Mouse (Mus musculus): ENCODE data around the gene Gm21953. TPM values are rescaled to one million over a fixed set of nuclear protein-coding genes. Genes with fewer than 3 reads are reported as not detected.
"Not testable (repeated sequence)": the region's sequence is repeated elsewhere in the genome, so short reads cannot be mapped to it uniquely, and the experiment has no call there.

Gene Gm21953
- total RNA-seq (2017): not detected in 2 replicates

- not testable (repeated sequence) for ATAC-seq (ENCODE audit: extremely low read depth, insufficient number of reproducible peaks, low FRiP score, poor library complexity, severe bottlenecking)
These were observed at the start of gene Gm21953 for GRCm38 (mm10) chr4:42293967-42294366. Gene Gm21953 (plus strand): TSS chr4:42294267.

GRCm38 (mm10) chr4:42255467-42255866 lies 38.6 kb upstream of the Gm21953 start, which contains the start of gene Ccl21b:
Gene Ccl21b (plus strand): TSS chr4:42255767.
- ATAC-seq (ENCODE audit: extremely low read depth, insufficient number of reproducible peaks, low FRiP score, poor library complexity, severe bottlenecking): not testable (repeated sequence)

DNA sequence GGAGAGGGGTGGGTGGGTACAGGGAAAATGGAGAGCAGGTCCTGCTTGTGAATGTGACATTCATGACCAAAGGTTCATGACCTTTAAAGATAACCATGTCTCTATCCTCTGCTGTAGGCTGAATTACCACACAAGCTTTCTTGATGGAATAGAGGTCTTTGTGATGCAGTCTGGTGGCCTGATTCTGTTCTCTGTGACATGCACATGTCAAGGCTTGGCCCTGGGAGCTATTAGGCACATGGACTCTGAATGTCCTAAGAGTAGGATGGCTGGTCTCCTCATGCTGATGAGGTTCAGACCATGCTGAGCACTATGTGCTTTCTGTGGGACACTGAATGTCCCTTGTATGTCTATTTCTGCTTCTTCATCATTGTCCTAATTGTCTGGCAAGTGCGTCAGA lies 24.0 kb downstream of the Gm21953 start, which contains the start of gene Fam205a3:
TSS of gene Fam205a3 (plus strand) at position 301 of the 400 bp plus-strand sequence.
- not testable (repeated sequence) for ATAC-seq (ENCODE audit: extremely low read depth, insufficient number of reproducible peaks, low FRiP score, poor library complexity, severe bottlenecking)

Other genes with a start within 250 kb of the Gm21953 start
- not detected in 2 replicates for gene Gm3893, start 203.1 kb upstream of the Gm21953 start, total RNA-seq (2017)
- not detected in 2 replicates for gene Gm13304, start 179.4 kb upstream of the Gm21953 start, total RNA-seq (2017)
- gene Gm13306, start 140.8 kb upstream of the Gm21953 start, total RNA-seq (2017): not detected in 2 replicates
- gene Gm13305, start 125.7 kb upstream of the Gm21953 start, total RNA-seq (2017): not detected in 2 replicates
- gene Gm10600, start 53.6 kb upstream of the Gm21953 start, total RNA-seq (2017): not detected in 2 replicates
- gene Ccl21b, start 38.5 kb upstream of the Gm21953 start, total RNA-seq (2017): not detected in 2 replicates
- gene Fam205a3, start 24.1 kb downstream of the Gm21953 start, total RNA-seq (2017): not detected in 2 replicates
- not detected in 2 replicates for gene Gm21586, start 145.1 kb downstream of the Gm21953 start, total RNA-seq (2017)
- not detected in 2 replicates for gene Gm2163, start 172.5 kb downstream of the Gm21953 start, total RNA-seq (2017)
- not detected in 2 replicates for gene Fam205a2, start 233.9 kb downstream of the Gm21953 start, total RNA-seq (2017)